Mouse (Mus musculus) spleen, adult 2 months (tissue): ENCODE data around the gene Celsr3. TPM values are rescaled to one million over a fixed set of nuclear protein-coding genes. Genes with fewer than 3 reads are reported as not detected.

Source experiments
- DNase-seq, 2 experiments: peaks; one replicate each; pipeline versions ENCODE4 v3.0.0 to v3.0.0-alpha.2; 2012 to 2021; ENCODE audit warnings: low spot score in 2 of 2, low read depth in 1 of 2
- H3K27ac ChIP-seq: fragments of 200-500 bp; 2 replicates; pipeline ENCODE4 v1.5.1; 2012; ENCODE audit warnings: low read length, inconsistent platforms; ENCODE audit not compliant: insufficient read depth
- H3K27me3 ChIP-seq: fragments of 200-500 bp; 2 replicates; pipeline ENCODE4 v1.6.1; 2012; ENCODE audit warnings: mild to moderate bottlenecking, moderate library complexity, low read length, inconsistent platforms; ENCODE audit not compliant: control insufficient read depth, insufficient read depth
- H3K36me3 ChIP-seq: fragments of 200-500 bp; 2 replicates; pipeline ENCODE4 v1.6.1; 2012; ENCODE audit warnings: mild to moderate bottlenecking, low read length, inconsistent platforms; ENCODE audit not compliant: control insufficient read depth, insufficient read depth
- H3K4me1 ChIP-seq: fragments of 200-500 bp; 2 replicates; pipeline ENCODE4 v1.6.1; 2011; ENCODE audit warnings: inconsistent platforms; ENCODE audit not compliant: control insufficient read depth, insufficient read depth, insufficient read length
- H3K4me3 ChIP-seq: fragments of 200-500 bp; 2 replicates; pipeline ENCODE4 v1.5.1; 2011; ENCODE audit warnings: mild to moderate bottlenecking, inconsistent platforms; ENCODE audit not compliant: insufficient read depth, insufficient read length; ENCODE audit errors: extremely low read depth
- CTCF ChIP-seq: fragments of 200-500 bp; IDR thresholded peaks from 2 replicates; pipeline ENCODE4 v1.5.1; 2011; ENCODE audit warnings: mild to moderate bottlenecking, inconsistent platforms; ENCODE audit not compliant: insufficient read depth, insufficient read length, insufficient replicate concordance; ENCODE audit errors: extremely low read depth
- POLR2A ChIP-seq: fragments of 200-500 bp; IDR thresholded peaks from 2 replicates; pipeline ENCODE4 v1.6.1; 2011; ENCODE audit warnings: low read depth, low read length, inconsistent platforms
- WGBS: fragments of 180-500 bp; shearing (Covaris S2); methylation state at CpG from one replicate; pipeline ENCODE4 v1.1.7; 2018; 5-methylcytosine and 5-hydroxymethylcytosine counted together
- polyA plus RNA-seq: library from polyadenylated mRNA; depleted of rRNA; stranded (reverse); fragments of >200 nt; gene quantifications from 2 replicates; pipeline ENCODE4 v1.2.3, GENCODE M21; 2012

The Celsr3 gene
- polyA plus RNA-seq, 1 experiment: 1.2 TPM

DNA sequence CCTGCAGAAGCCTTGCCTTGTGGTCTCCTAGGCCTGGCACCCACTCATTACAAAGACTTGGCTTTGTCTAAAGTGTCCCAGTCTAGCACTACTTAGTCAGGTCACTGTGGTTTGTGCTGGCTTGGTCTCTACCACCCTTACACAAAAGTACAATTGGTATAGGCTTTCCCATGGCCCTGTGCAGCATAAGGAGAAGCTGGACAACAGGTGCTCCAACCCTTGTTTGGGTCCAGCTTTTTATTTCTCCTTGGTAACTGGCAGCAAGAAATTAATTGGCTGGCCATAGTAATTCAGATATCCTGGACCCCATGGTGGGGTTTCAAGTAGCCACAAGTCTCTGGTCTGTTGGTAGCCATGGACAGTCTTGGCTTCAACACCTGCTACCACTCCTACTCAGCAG, 19.7 kb upstream of the Celsr3 start:
- no peak for DNase-seq
- H3K4me3 ChIP-seq: no peak overlapping the region
- TF ChIP-seq POLR2A (no peak), CTCF (no peak)
- peaks cover 24% of the 10 kb centered on the region for H3K36me3 ChIP-seq
- peaks cover 11% of the 10 kb centered on the region; the same call in 1 of the 2 replicates for H3K4me1 ChIP-seq
- no peaks in the 10 kb centered on the region for H3K27me3 ChIP-seq
- H3K27ac ChIP-seq: no peak overlapping the region

- H3K4me3 ChIP-seq: no peak overlapping the region
- peaks cover 24% of the 10 kb centered on the region for H3K36me3 ChIP-seq
- H3K27ac ChIP-seq: no peak overlapping the region
- no peaks in the 10 kb centered on the region for H3K27me3 ChIP-seq
- WGBS: 92% methylated on average over 1 of the region's 1 CpGs
- peaks cover 11% of the 10 kb centered on the region; the same call in 1 of the 2 replicates for H3K4me1 ChIP-seq
- no peak for DNase-seq
- TF ChIP-seq POLR2A (no peak), CTCF (no peak)
Observed at GRCm38 (mm10) chr9:108806831-108807230, 19.3 kb upstream of the Celsr3 start.

DNA sequence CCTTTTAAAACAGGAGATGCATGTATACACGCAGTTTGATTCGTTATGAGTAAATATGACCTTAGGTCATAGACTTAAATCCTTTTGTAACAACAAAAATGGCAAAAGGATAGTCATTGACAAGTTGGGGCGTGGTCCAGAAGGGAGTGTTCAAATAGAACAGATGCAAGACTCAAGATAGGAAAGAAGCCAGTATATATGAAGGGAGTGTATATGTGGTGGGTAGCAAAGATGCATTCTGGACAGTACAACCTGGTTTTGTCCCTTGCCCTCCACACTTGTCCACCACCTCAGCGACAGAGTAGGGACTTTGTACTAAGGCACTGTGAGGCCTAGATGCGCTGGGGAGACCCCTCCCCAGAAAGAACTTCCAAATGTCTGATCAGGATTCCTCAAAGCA, 18.4 kb upstream of the Celsr3 start:
- 69% methylated on average over 5 of the region's 5 CpGs for whole genome bisulfite sequencing
- Histone ChIP-seq H3K4me3 (no peak overlapping the region), H3K27me3 (no peaks in the 10 kb centered on the region), H3K4me1 (peaks cover 11% of the 10 kb centered on the region; the same call in 1 of the 2 replicates), H3K36me3 (peaks cover 26% of the 10 kb centered on the region), H3K27ac (0 out of 2 replicates have a peak overlapping the region, but pooled peaks have one; percentile 18)
- no peak for DNase-seq
- no peak for TF ChIP-seq POLR2A
- no peak for TF ChIP-seq CTCF

GRCm38 (mm10) chr9:108808163-108808665, 17.9 kb upstream of the Celsr3 start, which contains the start of gene Nckipsd:
Gene Nckipsd, plus strand, starts transcription at chr9:108808368.
- peaks cover 11% of the 10 kb centered on the region; the same call in 1 of the 2 replicates for H3K4me1 ChIP-seq
- H3K36me3 ChIP-seq: peaks cover 26% of the 10 kb centered on the region

GRCm38 (mm10) chr9:108809188-108809587, 16.9 kb upstream of the Celsr3 start:
- Histone ChIP-seq H3K36me3 (peaks cover 23% of the 10 kb centered on the region), H3K4me3 (no peak overlapping the region), H3K4me1 (peaks cover 11% of the 10 kb centered on the region; the same call in 1 of the 2 replicates), H3K27ac (0 out of 2 replicates have a peak overlapping the region, but pooled peaks have one; percentile 4), H3K27me3 (no peaks in the 10 kb centered on the region)
- TF ChIP-seq POLR2A (no peak), CTCF (no peak)
- 62% methylated on average over 5 of the region's 5 CpGs for WGBS
- no peak for DNase-seq

More at GRCm38 (mm10) chr9:108808163-108808665, 17.9 kb upstream of the Celsr3 start, which contains the start of gene Nckipsd:
- Histone ChIP-seq H3K27ac (peak within 1 kb of the TSS; percentile 47; the same call in 1 of the 2 replicates), H3K4me3 (peak within 1 kb of the TSS; percentile 94), H3K27me3 (no peaks in the 10 kb centered on the region)
- under 1% methylated on average over 62 of the region's 62 CpGs for WGBS
- TF ChIP-seq CTCF (peak; percentile 91), POLR2A (peak; percentile 22; the same call in 1 of the 2 replicates)
- DNase-seq: peak; percentile 74 to 92

GRCm38 (mm10) chr9:108809723-108810122, 16.4 kb upstream of the Celsr3 start:
- no peak for TF ChIP-seq POLR2A
- TF ChIP-seq CTCF: no peak
- H3K36me3 ChIP-seq: peaks cover 25% of the 10 kb centered on the region
- WGBS: 25% methylated on average over 6 of the region's 6 CpGs
- H3K4me1 ChIP-seq: peaks cover 11% of the 10 kb centered on the region; the same call in 1 of the 2 replicates
- H3K27me3 ChIP-seq: no peaks in the 10 kb centered on the region
- peak in 1 of 2 experiments; percentile 23 for DNase-seq
- 0 out of 2 replicates have a peak overlapping the region, but pooled peaks have one; percentile 4 for H3K27ac ChIP-seq
- H3K4me3 ChIP-seq: no peak overlapping the region

- no peak for DNase-seq
- H3K36me3 ChIP-seq: peaks cover 27% of the 10 kb centered on the region
- H3K27ac ChIP-seq: no peak overlapping the region
- no peak for TF ChIP-seq CTCF
- TF ChIP-seq POLR2A: no peak
- H3K27me3 ChIP-seq: no peaks in the 10 kb centered on the region
- peaks cover 11% of the 10 kb centered on the region; the same call in 1 of the 2 replicates for H3K4me1 ChIP-seq
- H3K4me3 ChIP-seq: no peak overlapping the region
- 88% methylated on average over 5 of the region's 5 CpGs for WGBS
Observed at GRCm38 (mm10) chr9:108810516-108810915, 15.6 kb upstream of the Celsr3 start.
